Mouse (Mus musculus): ENCODE data around the gene Yaf2.
"Not testable (repeated sequence)": the region's sequence is repeated elsewhere in the genome, so short reads cannot be mapped to it uniquely, and the experiment has no call there.

The Yaf2 gene

GRCm38 (mm10) chr15:93336925-93337761 is at the start of gene Yaf2:
TSS of gene Yaf2 (minus strand) at chr15:93336935.
- DNase-seq (ENCODE audit: low spot score): peak; percentile 40

- no peak for DNase-seq (ENCODE audit: low spot score)
These were observed 44.6 kb upstream of the Yaf2 start for GRCm38 (mm10) chr15:93381337-93381736.

GRCm38 (mm10) chr15:93379177-93379576 is 42.4 kb upstream of the Yaf2 start:
- DNase-seq (ENCODE audit: low spot score): no peak

GRCm38 (mm10) chr15:93375696-93376095 is 39.0 kb upstream of the Yaf2 start:
- no peak for DNase-seq (ENCODE audit: low spot score)

- not testable (repeated sequence) for DNase-seq (ENCODE audit: low spot score)
These were observed 35.9 kb upstream of the Yaf2 start for GRCm38 (mm10) chr15:93372525-93373119.

GRCm38 (mm10) chr15:93371838-93372237 is 35.1 kb upstream of the Yaf2 start:
- DNase-seq (ENCODE audit: low spot score): no peak

GRCm38 (mm10) chr15:93368558-93368957 is 31.8 kb upstream of the Yaf2 start:
- DNase-seq (ENCODE audit: low spot score): no peak

GRCm38 (mm10) chr15:93365561-93365960 is 28.8 kb upstream of the Yaf2 start:
- no peak for DNase-seq (ENCODE audit: low spot score)

- no peak for DNase-seq (ENCODE audit: low spot score)
These were observed 21.8 kb upstream of the Yaf2 start for GRCm38 (mm10) chr15:93358346-93359095.

GRCm38 (mm10) chr15:93340630-93341379 is 4.1 kb upstream of the Yaf2 start:
- DNase-seq (ENCODE audit: low spot score): no peak

GRCm38 (mm10) chr15:93336658-93336924 is 144 bp downstream of the Yaf2 start:
- no peak for DNase-seq (ENCODE audit: low spot score)

- DNase-seq (ENCODE audit: low spot score): no peak
These were observed 696 bp downstream of the Yaf2 start for GRCm38 (mm10) chr15:93335821-93336657.

GRCm38 (mm10) chr15:93331256-93331655 is 5.5 kb downstream of the Yaf2 start:
- DNase-seq (ENCODE audit: low spot score): no peak

- DNase-seq (ENCODE audit: low spot score): no peak
These were observed 9.5 kb downstream of the Yaf2 start for GRCm38 (mm10) chr15:93327235-93327634.

GRCm38 (mm10) chr15:93326651-93327050 is 10.1 kb downstream of the Yaf2 start:
- DNase-seq (ENCODE audit: low spot score): no peak

- DNase-seq (ENCODE audit: low spot score): no peak
These were observed 11.4 kb downstream of the Yaf2 start for GRCm38 (mm10) chr15:93325360-93325759.

GRCm38 (mm10) chr15:93318781-93319180 is 18.0 kb downstream of the Yaf2 start:
- no peak for DNase-seq (ENCODE audit: low spot score)

- DNase-seq (ENCODE audit: low spot score): not testable (repeated sequence)
These were observed 26.4 kb downstream of the Yaf2 start for GRCm38 (mm10) chr15:93310304-93310703.

GRCm38 (mm10) chr15:93298197-93298596 is 38.5 kb downstream of the Yaf2 start:
- no peak for DNase-seq (ENCODE audit: low spot score)

- DNase-seq (ENCODE audit: low spot score): no peak
These were observed 42.3 kb downstream of the Yaf2 start for GRCm38 (mm10) chr15:93294483-93294882.

- no peak for DNase-seq (ENCODE audit: low spot score)
These were observed 48.4 kb downstream of the Yaf2 start for GRCm38 (mm10) chr15:93288321-93288720.

Measured in urinary bladder, postnatal 10 days (tissue).